Mouse (Mus musculus): ENCODE measurements around the gene Maob.

GRCm38 (mm10) chrX:16860244-16860643 lies 43.1 kb upstream of the Maob start:
- TF ChIP-seq CTCF (IDR thresholded peaks at IDR 0.05; ENCODE audit: control insufficient read depth, insufficient read depth, insufficient replicate concordance, low read depth, low read length) (no peak), POLR2A (IDR thresholded peaks at IDR 0.05; ENCODE audit: control insufficient read depth, low read depth, low read length) (no peak)
